Comparison of ENCODE assay signal across 16 mouse cellular contexts in the genomic region with DNA sequence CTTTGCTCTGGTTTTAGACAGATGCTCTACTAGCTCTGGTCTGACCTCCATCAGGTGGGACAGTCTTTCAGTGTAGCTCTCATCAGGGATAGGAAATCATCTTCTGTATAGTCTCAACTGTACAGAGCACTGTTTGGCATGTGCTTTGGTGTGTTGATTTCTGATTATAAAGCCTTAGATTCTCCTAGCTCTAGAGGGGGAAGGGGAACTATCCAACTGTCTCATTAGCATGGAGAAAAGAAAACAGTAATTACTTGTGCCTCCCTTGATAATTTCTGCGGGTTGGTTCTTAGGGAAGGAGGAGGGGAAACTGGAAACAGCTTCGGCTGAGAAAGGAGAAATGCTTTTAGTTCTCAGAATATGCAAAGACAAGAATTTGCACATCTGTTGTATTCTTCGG. TPM values are rescaled to one million over a fixed set of nuclear protein-coding genes. Genes with fewer than 3 reads are reported as not detected.
DNase-seq lines count a peak whose midpoint lies in the region; ATAC-seq and TF ChIP-seq lines count a peak whose summit lies in the region.
"Had no signal": no experiment of that assay in that cellular context is flagged by ENCODE, and none has a peak within 500 bp of the region (broad histone marks: within the 10 kb centered on the region; RNA-seq: fewer than 3 reads in every experiment).

No protein-coding gene starts in this region.

- ATAC-seq in heart, embryonic 12.5 days (ENCODE audit: insufficient number of reproducible peaks, low FRiP score): no peak
- ATAC-seq in forebrain, embryonic 14.5 days: peak; percentile 55
- 0 out of 2 replicates have a peak, but pooled peaks have one; percentile 24 for ATAC-seq in midbrain, embryonic 15.5 days (replicated peaks)
- no peak for ATAC-seq in liver, embryonic 11.5 days (replicated peaks; ENCODE audit: low FRiP score)
- ATAC-seq: intestine, postnatal 0 days had no signal

- peaks cover 54% of the 10 kb centered on the region for H3K4me1 ChIP-seq in heart, embryonic 12.5 days (replicated peaks)
- peaks cover 26% of the 10 kb centered on the region for H3K4me1 ChIP-seq in heart, adult 2 months (ENCODE audit: control insufficient read depth, insufficient read depth, low read length)
- peaks cover 18% of the 10 kb centered on the region for H3K4me1 ChIP-seq in forebrain, embryonic 14.5 days (ENCODE audit: control insufficient read depth, insufficient read depth, low read length)
- peaks cover 16% of the 10 kb centered on the region for H3K4me1 ChIP-seq in midbrain, embryonic 15.5 days
- peaks cover 33% of the 10 kb centered on the region for H3K4me1 ChIP-seq in liver, embryonic 11.5 days (replicated peaks; ENCODE audit: control insufficient read depth, insufficient read depth, low read length)

- H3K79me2 ChIP-seq in heart, adult 2 months (replicated peaks; ENCODE audit: control insufficient read depth, insufficient read depth, low read length): peaks cover 6% of the 10 kb centered on the region

- 53% methylated on average over 3 of the region's 3 CpGs for WGBS in heart, embryonic 12.5 days
- WGBS in heart, adult 2 months: 38% methylated on average over 3 of the region's 3 CpGs
- WGBS in forebrain, embryonic 14.5 days: 14% methylated on average over 3 of the region's 3 CpGs
- WGBS in midbrain, embryonic 15.5 days: 31% methylated on average over 3 of the region's 3 CpGs
- WGBS in liver, embryonic 11.5 days: 57% methylated on average over 3 of the region's 3 CpGs

- H3K27me3 ChIP-seq in heart, embryonic 12.5 days (replicated peaks): no peaks in the 10 kb centered on the region
- no peaks in the 10 kb centered on the region for H3K27me3 ChIP-seq in heart, adult 2 months (ENCODE audit: control insufficient read depth, insufficient read depth, low read length)
- H3K27me3 ChIP-seq in forebrain, embryonic 14.5 days (replicated peaks; ENCODE audit: control insufficient read depth, insufficient read depth, low read length): no peaks in the 10 kb centered on the region
- H3K27me3 ChIP-seq in midbrain, embryonic 15.5 days (replicated peaks): no peaks in the 10 kb centered on the region
- H3K27me3 ChIP-seq in liver, embryonic 11.5 days (replicated peaks; ENCODE audit: control insufficient read depth, insufficient read depth, low read length): no peaks in the 10 kb centered on the region
- H3K27me3 ChIP-seq: limb, embryonic 15.5 days had no signal

- H3K9ac ChIP-seq in heart, embryonic 12.5 days: no peak overlapping the region
- no peak overlapping the region for H3K9ac ChIP-seq in heart, adult 2 months (ENCODE audit: low read depth, low read length)
- H3K9ac ChIP-seq in forebrain, embryonic 14.5 days (ENCODE audit: low read length): no peak overlapping the region
- no peak overlapping the region for H3K9ac ChIP-seq in midbrain, embryonic 15.5 days
- H3K9ac ChIP-seq in liver, embryonic 11.5 days (ENCODE audit: low read depth, low read length): no peak overlapping the region
- H3K9ac ChIP-seq: limb, embryonic 15.5 days had no signal

- no peaks in the 10 kb centered on the region for H3K36me3 ChIP-seq in heart, embryonic 12.5 days
- H3K36me3 ChIP-seq in heart, adult 2 months (ENCODE audit: control insufficient read depth, insufficient read depth, low read length): peaks cover 59% of the 10 kb centered on the region
- H3K36me3 ChIP-seq in forebrain, embryonic 14.5 days (ENCODE audit: control insufficient read depth, insufficient read depth, low read length): no peaks in the 10 kb centered on the region
- no peaks in the 10 kb centered on the region for H3K36me3 ChIP-seq in midbrain, embryonic 15.5 days (replicated peaks)
- H3K36me3 ChIP-seq in liver, embryonic 11.5 days (ENCODE audit: control insufficient read depth, insufficient read depth, low read length): no peaks in the 10 kb centered on the region
- H3K36me3 ChIP-seq: limb, embryonic 15.5 days had no signal

- peak overlapping the region; percentile 8; the same call in 1 of the 2 replicates for H3K27ac ChIP-seq in heart, embryonic 12.5 days (ENCODE audit: poor library complexity, severe bottlenecking)
- no peak overlapping the region for H3K27ac ChIP-seq in heart, adult 2 months
- H3K27ac ChIP-seq in forebrain, embryonic 14.5 days (ENCODE audit: low read depth, low read length): no peak overlapping the region
- H3K27ac ChIP-seq in midbrain, embryonic 15.5 days: peak overlapping the region; percentile 49; the same call in 1 of the 2 replicates
- H3K27ac ChIP-seq in liver, embryonic 11.5 days (ENCODE audit: low read depth, low read length): no peak overlapping the region
- H3K27ac ChIP-seq: limb, embryonic 15.5 days had no signal

- no peak for TF ChIP-seq POLR2A in heart, adult 2 months (IDR thresholded peaks at IDR 0.05; ENCODE audit: insufficient read depth, low read depth, low read length)

- no peaks in the 10 kb centered on the region for H3K9me3 ChIP-seq in heart, embryonic 12.5 days (replicated peaks)
- no peaks in the 10 kb centered on the region for H3K9me3 ChIP-seq in forebrain, embryonic 14.5 days (replicated peaks; ENCODE audit: control insufficient read depth, low read length)
- H3K9me3 ChIP-seq in midbrain, embryonic 15.5 days: no peaks in the 10 kb centered on the region
- H3K9me3 ChIP-seq in liver, embryonic 11.5 days (ENCODE audit: control insufficient read depth, low read length): no peaks in the 10 kb centered on the region
- H3K9me3 ChIP-seq: limb, embryonic 15.5 days had no signal

- no peak for DNase-seq in heart, adult 2 months
- peak; percentile 51 for DNase-seq in MEL-GATA-1-ER (ENCODE audit: extremely low read depth, low read depth)
- peak; percentile 75 for DNase-seq in forebrain, embryonic 14.5 days (ENCODE audit: low spot score)
- no peak for DNase-seq in liver, embryonic 11.5 days (ENCODE audit: low spot score)
- no peak for DNase-seq in adrenal gland, adult 8-10 months
- no peak for DNase-seq in gastrocnemius, postnatal 36 days

- TF ChIP-seq CTCF in heart, adult 2 months (IDR thresholded peaks at IDR 0.05): no peak

- no peak overlapping the region for H3K4me2 ChIP-seq in heart, embryonic 12.5 days
- 0 out of 2 replicates have a peak overlapping the region, but pooled peaks have one; percentile 2 for H3K4me2 ChIP-seq in forebrain, embryonic 14.5 days (ENCODE audit: low read length)
- H3K4me2 ChIP-seq in midbrain, embryonic 15.5 days: no peak overlapping the region
- H3K4me2 ChIP-seq in liver, embryonic 11.5 days: no peak overlapping the region
- H3K4me2 ChIP-seq: limb, embryonic 15.5 days had no signal

- intact Hi-C loops in heart, adult 2 months (cut with DNase I): no loop called here
- intact Hi-C loops in gastrocnemius, postnatal 36 days (cut with DNase I): no loop called here

- TF ChIP-seq EP300 in heart, adult 2 months (IDR thresholded peaks at IDR 0.05; ENCODE audit: insufficient read depth, low read depth, low read length): no peak

- H3K4me3 ChIP-seq in heart, embryonic 12.5 days: no peak overlapping the region
- no peak overlapping the region for H3K4me3 ChIP-seq in heart, adult 2 months
- no peak overlapping the region for H3K4me3 ChIP-seq in forebrain, embryonic 14.5 days (ENCODE audit: low read depth, low read length)
- H3K4me3 ChIP-seq in midbrain, embryonic 15.5 days: no peak overlapping the region
- no peak overlapping the region for H3K4me3 ChIP-seq in liver, embryonic 11.5 days (ENCODE audit: low read depth, low read length)
- H3K4me3 ChIP-seq: limb, embryonic 15.5 days had no signal

RNA-seq across cellular contexts. Expression of a gene that starts 25.9 kb away (rescaled TPM):
- polyA plus RNA-seq in heart, embryonic 12.5 days (2016; fragmentation: Nextera tagmentation; extraction: Ambion mirVana): not detected in 2 replicates
- not detected for total RNA-seq in heart, adult 2 months (2021)
- polyA plus RNA-seq in heart, adult 2 months (2012; rRNA removed): not detected in 2 replicates
- 0.89 and 2.4 TPM in 2 replicates for polyA plus RNA-seq in forebrain, embryonic 14.5 days (2014; fragmentation: Nextera tagmentation; extraction: Ambion mirVana)
- polyA plus RNA-seq in midbrain, embryonic 15.5 days (2015; fragmentation: Nextera tagmentation; extraction: Ambion mirVana): 0.86 and 1.5 TPM in 2 replicates
- 0.62 TPM in 1 of 2 replicates, not detected in the other for polyA plus RNA-seq in liver, embryonic 11.5 days (2014; fragmentation: Nextera tagmentation; extraction: Ambion mirVana)
- not detected for total RNA-seq in adrenal gland, adult 8-10 months (2022)
- total RNA-seq in gastrocnemius, postnatal 36 days (2021): not detected
- total RNA-seq: heart, adult 8-10 months; heart, postnatal 14 days; left cerebral cortex, postnatal 14 days had no signal

RNA-seq across cellular contexts. Expression of a gene that starts 26.2 kb away (rescaled TPM):
- 27.2 and 29.8 TPM in 2 replicates for polyA plus RNA-seq in heart, embryonic 12.5 days (2016; fragmentation: Nextera tagmentation; extraction: Ambion mirVana)
- total RNA-seq in heart, adult 2 months (2021): 10 to 100 TPM; 83.4 to 92.7 TPM
- polyA plus RNA-seq in heart, adult 2 months (2012; rRNA removed): 89.8 and 112 TPM in 2 replicates
- polyA plus RNA-seq in forebrain, embryonic 14.5 days (2014; fragmentation: Nextera tagmentation; extraction: Ambion mirVana): 109 and 116 TPM in 2 replicates
- polyA plus RNA-seq in midbrain, embryonic 15.5 days (2015; fragmentation: Nextera tagmentation; extraction: Ambion mirVana): 25.3 and 34.1 TPM in 2 replicates
- polyA plus RNA-seq in liver, embryonic 11.5 days (2014; fragmentation: Nextera tagmentation; extraction: Ambion mirVana): 59.5 and 66.2 TPM in 2 replicates
- total RNA-seq in adrenal gland, adult 8-10 months (2022): 100 to 1,000 TPM; 186 to 218 (median 200) TPM
- 10 to 100 TPM; 59.0 to 63.0 TPM for total RNA-seq in gastrocnemius, postnatal 36 days (2021)

RNA-seq across cellular contexts. Expression of a gene that starts 47.3 kb away (rescaled TPM):
- polyA plus RNA-seq in heart, embryonic 12.5 days (2016; fragmentation: Nextera tagmentation; extraction: Ambion mirVana): not detected in 2 replicates
- total RNA-seq in heart, adult 2 months (2021): not detected
- not detected in 2 replicates for polyA plus RNA-seq in heart, adult 2 months (2012; rRNA removed)
- polyA plus RNA-seq in forebrain, embryonic 14.5 days (2014; fragmentation: Nextera tagmentation; extraction: Ambion mirVana): not detected in 2 replicates
- polyA plus RNA-seq in midbrain, embryonic 15.5 days (2015; fragmentation: Nextera tagmentation; extraction: Ambion mirVana): not detected in 2 replicates
- polyA plus RNA-seq in liver, embryonic 11.5 days (2014; fragmentation: Nextera tagmentation; extraction: Ambion mirVana): not detected in 2 replicates
- total RNA-seq in adrenal gland, adult 8-10 months (2022): not detected
- total RNA-seq in gastrocnemius, postnatal 36 days (2021): not detected
- total RNA-seq: heart, adult 8-10 months; heart, postnatal 14 days; layer of hippocampus, postnatal 14 days; left cerebral cortex, postnatal 14 days had no signal
- polyA plus RNA-seq: cerebellum, adult 2 months; cortical plate, adult 2 months; intestine, postnatal 0 days; limb, embryonic 15.5 days had no signal

Comparison
In these comparisons a context has a peak if more than half of its experiments do, and no peak if none do; other contexts are left out.
1. H3K27ac ChIP-seq: peak in heart, embryonic 12.5 days (single experiment) and midbrain, embryonic 15.5 days (single experiment); none in heart, adult 2 months (single experiment), forebrain, embryonic 14.5 days (single experiment) and liver, embryonic 11.5 days (single experiment).
2. ATAC-seq: peak in forebrain, embryonic 14.5 days (single experiment) and midbrain, embryonic 15.5 days (single experiment); none in heart, embryonic 12.5 days (single experiment) and liver, embryonic 11.5 days (single experiment).
3. DNase-seq: peak in MEL-GATA-1-ER (single experiment) and forebrain, embryonic 14.5 days (single experiment); none in heart, adult 2 months (0 of 2), liver, embryonic 11.5 days (single experiment), adrenal gland, adult 8-10 months (single experiment) and gastrocnemius, postnatal 36 days (0 of 2).